Mouse (Mus musculus) midbrain, postnatal 0 days (tissue): ENCODE data around the gene Extl1. TPM values are rescaled to one million over a fixed set of nuclear protein-coding genes. Genes with fewer than 3 reads are reported as not detected.

Experiments
- ATAC-seq: fragments of 200-750 bp; cut with Nextera tagmentation; 2 replicates; pipeline ENCODE4 v1.8.0; 2017; ENCODE audit warnings: moderate number of reproducible peaks, mild to moderate bottlenecking, moderate TSS enrichment, moderate library complexity; ENCODE audit not compliant: low FRiP score
- DNase-seq: peaks from one replicate; pipeline ENCODE4 v3.0.0-alpha.2; 2015; ENCODE audit warnings: low spot score
- H3K27ac ChIP-seq: fragments of 300-500 bp; sonication (generic); 2 replicates; pipeline ENCODE4 v1.5.1; 2014; ENCODE audit warnings: low read depth, mild to moderate bottlenecking, low read length, mixed read lengths
- H3K27me3 ChIP-seq: fragments of 300-500 bp; sonication (generic); 2 replicates; pipeline ENCODE4 v1.6.1; 2014; ENCODE audit warnings: low read length, control low read depth, mixed read lengths; ENCODE audit not compliant: insufficient read depth
- H3K36me3 ChIP-seq: fragments of 300-500 bp; sonication (generic); 2 replicates; pipeline ENCODE4 v1.6.1; 2014; ENCODE audit warnings: low read length, control low read depth, mixed read lengths; ENCODE audit not compliant: insufficient read depth
- H3K4me1 ChIP-seq: fragments of 300-500 bp; sonication (generic); 2 replicates; pipeline ENCODE4 v1.6.1; 2014; ENCODE audit warnings: mild to moderate bottlenecking, control low read depth, antibody characterized with exemption, low read length, mixed read lengths; ENCODE audit not compliant: insufficient read depth
- H3K4me2 ChIP-seq: fragments of 300-500 bp; sonication (generic); 2 replicates; pipeline ENCODE4 v1.6.1; 2014; ENCODE audit warnings: low read depth, mild to moderate bottlenecking, low read length, mixed read lengths; ENCODE audit not compliant: poor library complexity, severe bottlenecking
- H3K4me3 ChIP-seq: fragments of 300-500 bp; sonication (generic); 2 replicates; pipeline ENCODE4 v1.5.1; 2014; ENCODE audit warnings: low read depth, mild to moderate bottlenecking, low read length, moderate library complexity
- H3K9ac ChIP-seq: fragments of 300-500 bp; sonication (generic); replicated peaks from 2 replicates; pipeline ENCODE4 v1.6.1; 2014; ENCODE audit warnings: mild to moderate bottlenecking, low read length, moderate library complexity, mixed read lengths; ENCODE audit not compliant: poor library complexity, severe bottlenecking
- H3K9me3 ChIP-seq: fragments of 300-500 bp; sonication (generic); 2 replicates; pipeline ENCODE4 v1.6.1; 2016; ENCODE audit warnings: low read length, control low read depth
- CTCF ChIP-seq: IDR thresholded peaks from 2 replicates; pipeline ENCODE4 v1.5.1; 2016; ENCODE audit warnings: antibody characterized with exemption, mild to moderate bottlenecking
- WGBS: fragments of 180-500 bp; shearing (Covaris S2); extraction: QIAGEN DNeasy Blood & Tissue Kit; methylation state at CpG from one replicate; pipeline ENCODE4 v1.1.7; 2014; 5-methylcytosine and 5-hydroxymethylcytosine counted together
- polyA plus RNA-seq: library from polyadenylated mRNA; unstranded; fragments of >200 nt; fragmentation: Nextera tagmentation; extraction: Ambion mirVana; gene quantifications from 2 replicates; pipeline ENCODE4 v1.2.1, GENCODE M21; 2015
- total RNA-seq: library from RNA; depleted of rRNA; stranded (reverse); fragments of >200 nt; gene quantifications from 2 replicates; pipeline ENCODE4 v1.2.3, GENCODE M21; 2014

Extl1 gene
- total and polyA plus RNA-seq, 2 experiments from 2014 or later, result 0.79 to 2.1 TPM

DNA sequence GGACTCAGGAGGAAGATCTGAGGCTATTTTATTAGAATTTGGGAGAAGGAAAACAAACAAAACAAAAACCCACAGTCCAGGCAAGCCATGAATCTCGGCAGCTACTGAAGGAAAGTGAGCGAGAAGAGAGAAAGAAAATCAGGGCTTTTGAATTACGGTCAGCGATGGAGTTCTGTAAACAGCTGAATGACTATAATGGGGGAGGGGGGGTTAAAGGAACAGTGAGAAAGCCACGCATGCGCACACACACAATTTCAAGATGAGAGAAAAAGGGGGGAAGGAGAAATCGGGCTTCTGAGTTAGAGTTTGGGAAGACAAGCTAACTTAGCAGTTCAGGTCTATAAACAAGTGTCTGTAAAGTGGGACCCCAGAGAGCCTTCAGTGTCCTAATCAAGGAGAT, 30.7 kb downstream of the Extl1 start:
- whole genome bisulfite sequencing, result 86% methylated on average over 7 of the region's 7 CpGs
- Histone ChIP-seq H3K27ac (no peak overlapping the region), H3K27me3 (no peaks in the 10 kb centered on the region), H3K9me3 (no peaks in the 10 kb centered on the region), H3K4me2 (no peak overlapping the region), H3K9ac (no peak overlapping the region), H3K36me3 (no peaks in the 10 kb centered on the region), H3K4me1 (no peaks in the 10 kb centered on the region), H3K4me3 (no peak overlapping the region)
- no peak for TF ChIP-seq CTCF
- ATAC-seq (no peak), DNase-seq (no peak)

DNA sequence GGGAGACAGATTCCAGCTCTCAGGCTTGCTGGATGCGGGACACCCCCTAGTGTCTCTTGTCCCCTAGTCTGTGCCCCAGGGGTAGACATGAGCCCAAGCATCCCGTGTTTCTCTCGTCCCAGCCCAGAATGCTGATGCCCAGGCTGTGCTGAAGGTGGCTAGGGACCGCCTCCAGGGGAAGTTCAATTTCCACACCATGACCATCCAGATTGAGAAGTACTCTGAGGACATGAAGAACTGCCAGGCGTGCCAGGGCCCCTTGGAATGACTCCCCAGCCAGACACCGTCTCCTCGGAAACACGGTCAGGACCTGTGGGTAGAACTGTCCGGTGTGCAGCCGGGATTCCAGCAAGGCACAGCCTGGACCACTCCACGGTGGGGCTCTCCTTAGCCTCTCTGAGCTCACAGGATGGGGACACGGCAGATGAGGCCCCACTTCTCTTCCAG, 31.4 kb downstream of the Extl1 start:
- no peaks in the 10 kb centered on the region for H3K36me3 ChIP-seq
- H3K9ac ChIP-seq, result no peak overlapping the region
- ATAC-seq (no peak), DNase-seq (no peak)
- no peak overlapping the region for H3K4me2 ChIP-seq
- 60% methylated on average over 12 of the region's 12 CpGs for WGBS
- no peak for TF ChIP-seq CTCF
- H3K27ac ChIP-seq, result no peak overlapping the region
- no peaks in the 10 kb centered on the region for H3K4me1 ChIP-seq
- H3K9me3 ChIP-seq, result no peaks in the 10 kb centered on the region
- H3K27me3 ChIP-seq, result no peaks in the 10 kb centered on the region
- H3K4me3 ChIP-seq, result no peak overlapping the region

DNA sequence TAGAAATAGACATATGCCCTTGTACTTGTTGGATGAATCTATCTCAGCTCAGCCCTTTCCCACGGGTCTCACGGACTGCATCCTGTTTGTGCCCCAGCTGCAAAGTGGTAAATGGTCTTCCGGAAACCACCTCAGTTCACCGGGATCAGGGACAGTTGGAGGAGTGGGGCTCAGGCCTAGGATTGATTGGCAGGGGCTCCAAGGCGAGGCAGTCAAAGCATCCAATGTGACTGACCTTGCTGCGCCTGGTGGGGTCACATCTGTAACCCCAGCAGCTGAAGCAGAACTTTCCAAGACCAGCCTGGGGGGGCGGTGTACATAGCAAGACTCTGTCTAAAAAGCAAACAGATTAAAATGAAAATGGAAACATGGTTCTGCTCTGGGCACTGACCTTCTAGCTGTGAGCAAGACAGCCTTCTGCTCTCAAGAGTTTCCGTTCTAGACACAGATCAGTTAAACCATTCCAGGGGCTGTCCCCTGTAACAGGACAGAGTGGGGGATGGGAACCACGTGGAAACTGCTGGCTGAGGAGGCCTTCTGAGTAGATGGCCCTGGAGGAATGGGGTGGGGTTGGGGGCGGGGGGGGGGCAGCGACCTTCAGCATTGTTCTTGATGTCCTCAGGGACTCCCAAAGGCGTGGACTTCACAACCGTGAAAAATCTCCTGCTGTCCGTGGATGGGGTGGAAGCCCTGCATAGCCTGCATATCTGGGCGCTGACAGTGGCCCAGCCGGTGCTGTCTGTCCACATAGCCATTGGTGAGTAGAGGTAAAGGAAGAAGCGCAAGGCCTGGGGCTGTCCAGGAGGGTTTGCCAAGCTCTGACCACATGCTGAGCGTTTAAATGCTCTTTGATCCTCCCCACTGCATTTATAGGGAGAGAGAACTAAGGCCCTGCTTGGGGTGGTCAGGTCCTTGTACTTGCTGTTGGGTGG, 32.1 kb downstream of the Extl1 start:
- ATAC-seq, result no peak
- no peaks in the 10 kb centered on the region for H3K36me3 ChIP-seq
- H3K4me1 ChIP-seq, result no peaks in the 10 kb centered on the region
- no peak for DNase-seq
- H3K4me3 ChIP-seq, result no peak overlapping the region
- no peak overlapping the region for H3K4me2 ChIP-seq
- H3K9ac ChIP-seq, result no peak overlapping the region
- no peak for TF ChIP-seq CTCF
- H3K27me3 ChIP-seq, result no peaks in the 10 kb centered on the region
- no peak overlapping the region for H3K27ac ChIP-seq
- no peaks in the 10 kb centered on the region for H3K9me3 ChIP-seq
- WGBS, result 47% methylated on average over 18 of the region's 18 CpGs

DNA sequence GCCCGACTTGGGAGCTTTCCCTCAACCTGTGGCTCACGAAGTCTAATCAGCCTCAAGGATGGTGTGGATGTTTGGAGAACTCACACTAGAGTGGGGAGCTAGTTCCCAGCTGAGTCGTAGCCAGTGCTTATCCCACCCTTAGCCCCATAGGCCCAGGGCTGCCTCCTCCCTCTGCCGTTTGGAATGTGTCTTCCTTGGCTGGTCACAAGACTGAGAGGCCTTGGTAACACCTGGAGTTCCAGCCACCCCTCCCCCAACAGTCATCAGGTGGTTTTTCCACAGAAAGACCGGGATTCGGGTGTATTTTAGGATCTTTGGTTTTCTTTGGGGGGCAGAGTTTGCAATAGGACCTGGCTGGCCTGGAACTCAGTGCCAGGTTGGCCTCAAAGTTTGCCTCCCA, 33.0 kb downstream of the Extl1 start:
- H3K27me3 ChIP-seq, result 0 out of 2 replicates have a peak, but pooled peaks cover under 1% of the 10 kb centered on the region
- H3K4me3 ChIP-seq, result no peak overlapping the region
- no peaks in the 10 kb centered on the region for H3K36me3 ChIP-seq
- H3K9me3 ChIP-seq, result no peaks in the 10 kb centered on the region
- ATAC-seq (no peak), DNase-seq (no peak)
- H3K4me2 ChIP-seq, result no peak overlapping the region
- no peak for TF ChIP-seq CTCF
- H3K27ac ChIP-seq, result no peak overlapping the region
- no peak overlapping the region for H3K9ac ChIP-seq
- 89% methylated on average over 6 of the region's 6 CpGs for WGBS
- no peaks in the 10 kb centered on the region for H3K4me1 ChIP-seq

DNA sequence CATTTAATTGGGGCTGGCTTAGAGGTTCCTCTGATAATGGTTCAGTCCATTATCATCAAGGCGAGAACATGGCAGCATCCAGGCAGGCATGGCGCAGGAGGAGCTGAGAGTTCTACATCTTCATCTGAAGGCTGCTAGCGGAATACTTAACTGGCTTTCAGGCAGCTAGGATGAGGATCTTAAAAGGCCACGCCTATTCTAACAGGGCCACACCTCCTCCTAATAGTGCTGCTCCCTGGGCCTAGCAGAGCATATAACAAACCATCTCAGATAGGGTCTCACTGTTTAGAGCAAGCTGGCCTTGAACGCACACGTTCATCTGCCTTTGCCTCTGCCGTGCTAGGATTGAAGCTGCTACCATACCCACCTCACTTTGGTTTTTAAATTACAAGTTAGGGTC, 33.8 kb downstream of the Extl1 start:
- no peak for DNase-seq
- WGBS, result 89% methylated on average over 7 of the region's 7 CpGs
- Histone ChIP-seq H3K9me3 (no peaks in the 10 kb centered on the region), H3K36me3 (no peaks in the 10 kb centered on the region), H3K4me2 (no peak overlapping the region), H3K27me3 (0 out of 2 replicates have a peak, but pooled peaks cover 3% of the 10 kb centered on the region), H3K27ac (no peak overlapping the region), H3K4me3 (no peak overlapping the region), H3K4me1 (no peaks in the 10 kb centered on the region), H3K9ac (no peak overlapping the region)
- no peak for ATAC-seq
- no peak for TF ChIP-seq CTCF

DNA sequence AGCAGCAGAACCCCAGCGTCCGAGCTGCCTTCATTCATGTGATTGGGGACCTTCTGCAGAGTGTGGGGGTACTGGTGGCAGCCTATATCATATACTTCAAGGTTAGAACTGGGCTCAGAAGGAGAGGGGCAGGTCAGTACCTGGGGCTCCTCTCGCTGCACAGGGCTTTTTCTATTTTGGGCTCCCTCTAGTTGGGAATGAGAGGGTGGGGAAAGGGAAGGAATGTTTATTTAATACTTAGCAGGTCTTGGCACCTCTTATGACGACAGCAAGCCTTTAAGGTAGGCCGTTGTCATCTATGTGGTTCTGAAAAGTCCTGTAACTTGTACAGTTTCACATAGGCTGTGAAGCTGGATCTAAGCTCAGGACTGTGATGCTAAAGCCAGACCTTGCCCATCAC, 35.1 kb downstream of the Extl1 start:
- Histone ChIP-seq H3K4me2 (no peak overlapping the region), H3K27ac (no peak overlapping the region), H3K9me3 (no peaks in the 10 kb centered on the region), H3K4me1 (no peaks in the 10 kb centered on the region; the same call in 1 of the 2 replicates), H3K36me3 (no peaks in the 10 kb centered on the region), H3K4me3 (no peak overlapping the region), H3K9ac (no peak overlapping the region), H3K27me3 (peaks cover 9% of the 10 kb centered on the region)
- no peak for DNase-seq
- ATAC-seq, result no peak
- TF ChIP-seq CTCF, result no peak
- WGBS, result 87% methylated on average over 5 of the region's 5 CpGs
